Comparison of ENCODE assay signal across 26 mouse cellular contexts in genomic region chr13:48448119-48448518, GRCm38 (mm10).
A peak's percentile ranks its signal among the peaks of the same experiment; 100 is the strongest.
DNase-seq lines count a peak whose midpoint lies in the region; ATAC-seq and TF ChIP-seq lines count a peak whose summit lies in the region.
"Had no signal": no experiment of that assay in that cellular context is flagged by ENCODE, and none has a peak within 500 bp of the region (broad histone marks: within the 10 kb centered on the region; RNA-seq: fewer than 3 reads in every experiment).

No protein-coding gene starts in this region.

- ATAC-seq in kidney, embryonic 16.5 days (ENCODE audit: low FRiP score, low TSS enrichment): no peak
- no peak for ATAC-seq in activated CD4-positive, CD25-positive, alpha-beta regulatory T cell, adult 4 months
- ATAC-seq: forebrain, embryonic 15.5 days; hindbrain, postnatal 0 days; intestine, embryonic 16.5 days; midbrain, embryonic 13.5 days had no signal

- H3K4me1 ChIP-seq in kidney, embryonic 16.5 days (ENCODE audit: insufficient read depth, low read length): no peaks in the 10 kb centered on the region
- H3K4me1 ChIP-seq: limb, embryonic 15.5 days; megakaryocyte, embryonic 14.5 days had no signal

- H3K27ac ChIP-seq in left cerebral cortex, adult 2 months: no peak overlapping the region
- H3K27ac ChIP-seq in kidney, embryonic 16.5 days (ENCODE audit: low read length): no peak overlapping the region
- H3K27ac ChIP-seq: forebrain, embryonic 15.5 days; heart, embryonic 13.5 days; hindbrain, postnatal 0 days; limb, embryonic 15.5 days; liver, embryonic 14.5 days; midbrain, embryonic 13.5 days had no signal

- H3K4me3 ChIP-seq in left cerebral cortex, adult 2 months: no peak overlapping the region
- no peak overlapping the region for H3K4me3 ChIP-seq in C2C12 (ENCODE audit: insufficient read depth, poor library complexity, severe bottlenecking)
- no peak overlapping the region for H3K4me3 ChIP-seq in kidney, embryonic 16.5 days (ENCODE audit: low read length)
- H3K4me3 ChIP-seq: forebrain, embryonic 15.5 days; heart, embryonic 13.5 days; limb, embryonic 15.5 days; megakaryocyte, embryonic 14.5 days; midbrain, embryonic 13.5 days had no signal

- H3K9me3 ChIP-seq in kidney, embryonic 16.5 days (ENCODE audit: low read length): no peaks in the 10 kb centered on the region
- H3K9me3 ChIP-seq: forebrain, embryonic 15.5 days; heart, embryonic 13.5 days; limb, embryonic 15.5 days; midbrain, embryonic 13.5 days had no signal

- peak; percentile 15 to 23 for DNase-seq in left cerebral cortex, adult 2 months (ENCODE audit: extremely low spot score in 1 of 2, low spot score in 2 of 2)
- DNase-seq in left cerebral cortex, postnatal 4 days: no peak
- peak; percentile 56 for DNase-seq in Muller cell, postnatal 12 days (ENCODE audit: inconsistent ontology term)
- peak; percentile 18 to 71 for DNase-seq in left cerebral cortex, postnatal 25 days (ENCODE audit: low spot score in 2 of 2)
- DNase-seq in spleen, postnatal 10 days (ENCODE audit: low spot score in 2 of 2): no peak
- DNase-seq: adrenal gland, adult 8-10 months; cerebellum, adult 2 months; cerebellum, postnatal 25 days; embryo, embryonic 11 days; gastrocnemius, postnatal 14 days; heart, adult 11 months; heart, postnatal 14 days; kidney, postnatal 36 days; lung, embryonic 14.5 days; thymus, postnatal 14 days had no signal

- WGBS in kidney, embryonic 16.5 days: 45% methylated on average over 4 of the region's 4 CpGs

- no peak overlapping the region for H3K4me2 ChIP-seq in kidney, embryonic 16.5 days (replicated peaks; ENCODE audit: low read depth, low read length)
- H3K4me2 ChIP-seq: forebrain, embryonic 15.5 days; heart, embryonic 13.5 days; limb, embryonic 15.5 days; lung, embryonic 14.5 days; midbrain, embryonic 13.5 days had no signal

- no peak overlapping the region for H3K9ac ChIP-seq in kidney, embryonic 16.5 days (replicated peaks; ENCODE audit: low read length)
- H3K9ac ChIP-seq: forebrain, embryonic 15.5 days; heart, embryonic 13.5 days; limb, embryonic 15.5 days; liver, embryonic 14.5 days; lung, embryonic 14.5 days; midbrain, embryonic 13.5 days had no signal

- no peaks in the 10 kb centered on the region for H3K36me3 ChIP-seq in C2C12 (ENCODE audit: control insufficient read depth, insufficient read depth)
- H3K36me3 ChIP-seq in kidney, embryonic 16.5 days (ENCODE audit: insufficient read depth, low read length): no peaks in the 10 kb centered on the region
- H3K36me3 ChIP-seq: forebrain, embryonic 15.5 days; heart, embryonic 13.5 days; limb, embryonic 15.5 days; midbrain, embryonic 13.5 days had no signal

- intact Hi-C loops in left cerebral cortex, adult 2 months (cut with DNase I): loop anchor here (5.0 kb wide), 1 partner anchor 1101 kb away; no protein-coding TSS in a partner anchor
- intact Hi-C loops in left cerebral cortex, postnatal 4 days (cut with DNase I): no loop called here
- intact Hi-C loops in left cerebral cortex, postnatal 25 days (cut with DNase I): no loop called here

- no peak overlapping the region for H3ac ChIP-seq in C2C12 (ENCODE audit: control insufficient read depth, insufficient read length, low read depth)

- no peaks in the 10 kb centered on the region for H3K79me3 ChIP-seq in C2C12 (ENCODE audit: low read depth)

- no peak for TF ChIP-seq CTCF in left cerebral cortex, adult 2 months (IDR thresholded peaks at IDR 0.05)
- no peak for TF ChIP-seq CTCF in C2C12 (IDR thresholded peaks at IDR 0.05; ENCODE audit: control insufficient read depth, insufficient read depth, insufficient read length)

- H3K27me3 ChIP-seq in C2C12 (ENCODE audit: control insufficient read depth, insufficient read depth, insufficient read length): no peaks in the 10 kb centered on the region
- no peaks in the 10 kb centered on the region for H3K27me3 ChIP-seq in kidney, embryonic 16.5 days (ENCODE audit: insufficient read depth, low read length)
- H3K27me3 ChIP-seq: forebrain, embryonic 15.5 days; heart, embryonic 13.5 days; limb, embryonic 15.5 days had no signal

- H3K79me2 ChIP-seq in C2C12 (ENCODE audit: control insufficient read depth, insufficient read depth): no peaks in the 10 kb centered on the region

TF ChIP-seq in C2C12, 6 proteins besides CTCF, POLR2A, EP300 and RAD21:
- peak; percentile 16 for TF ChIP-seq FOSL1 (IDR thresholded peaks at IDR 0.05; ENCODE audit: insufficient read depth, low read length, poor library complexity, severe bottlenecking)
- peak; percentile 23 for TF ChIP-seq CEBPB (IDR thresholded peaks at IDR 0.05; ENCODE audit: low read depth)
- peak; percentile 64 for TF ChIP-seq MAX (IDR thresholded peaks at IDR 0.05)
- TF ChIP-seq MYOG (IDR thresholded peaks at IDR 0.05; ENCODE audit: control insufficient read depth, extremely low read depth, insufficient read length): no peak
- TF ChIP-seq MYOD1 (IDR thresholded peaks at IDR 0.05; ENCODE audit: control insufficient read depth, insufficient read length, low read depth): no peak
- TF ChIP-seq USF1 (IDR thresholded peaks at IDR 0.05; ENCODE audit: low read depth): peak; percentile 86

Comparison
In these comparisons a context has a peak if more than half of its experiments do, and no peak if none do; other contexts are left out.
1. DNase-seq: peak in left cerebral cortex, adult 2 months (2 of 2), Muller cell, postnatal 12 days (single experiment) and left cerebral cortex, postnatal 25 days (2 of 2); none in left cerebral cortex, postnatal 4 days (single experiment) and spleen, postnatal 10 days (0 of 2).